Mouse (Mus musculus): ENCODE results near the gene Ccnb2.

GRCm38 (mm10) chr9:70384494-70384893 lies 36.9 kb downstream of the Ccnb2 start:
- TF ChIP-seq GATA1 (IDR thresholded peaks at IDR 0.05; ENCODE audit: borderline replicate concordance, low read length) (no peak), FLI1 (IDR thresholded peaks at IDR 0.05; ENCODE audit: low read length) (no peak)

Data from megakaryocyte, embryonic 14.5 days (primary cell).